Mouse (Mus musculus) hindbrain, embryonic 14.5 days (tissue): ENCODE data around the gene Zfp423. TPM values are rescaled to one million over a fixed set of nuclear protein-coding genes. Genes with fewer than 3 reads are reported as not detected.

Source experiments
- ATAC-seq: fragments of 200-750 bp; cut with Nextera tagmentation; 2 replicates; pipeline ENCODE4 v1.8.0; 2017; ENCODE audit warnings: moderate number of reproducible peaks, mild to moderate bottlenecking, moderate TSS enrichment, moderate library complexity; ENCODE audit not compliant: low FRiP score
- DNase-seq: peaks from one replicate; pipeline ENCODE4 v3.0.0-alpha.2; 2015; ENCODE audit warnings: low spot score
- H3K27ac ChIP-seq: fragments of 300-500 bp; sonication (generic); 2 replicates; pipeline ENCODE4 v1.5.1; 2014; ENCODE audit warnings: mild to moderate bottlenecking, moderate library complexity
- H3K27me3 ChIP-seq: fragments of 300-500 bp; sonication (generic); 2 replicates; pipeline ENCODE4 v1.6.1; 2014; ENCODE audit warnings: mild to moderate bottlenecking, low read length, mixed read lengths; ENCODE audit not compliant: control insufficient read depth, insufficient read depth
- H3K36me3 ChIP-seq: fragments of 300-500 bp; sonication (generic); replicated peaks from 2 replicates; pipeline ENCODE4 v1.6.1; 2014; ENCODE audit not compliant: control insufficient read depth, insufficient read depth
- H3K4me1 ChIP-seq: fragments of 300-500 bp; sonication (generic); replicated peaks from 2 replicates; pipeline ENCODE4 v1.6.1; 2014; ENCODE audit warnings: antibody characterized with exemption, low read length, mixed read lengths; ENCODE audit not compliant: control insufficient read depth, insufficient read depth
- H3K4me2 ChIP-seq: fragments of 300-500 bp; sonication (generic); replicated peaks from 2 replicates; pipeline ENCODE4 v1.6.1; 2014; ENCODE audit warnings: mild to moderate bottlenecking, moderate library complexity
- H3K4me3 ChIP-seq: fragments of 300-500 bp; sonication (generic); replicated peaks from 2 replicates; pipeline ENCODE4 v1.5.1; 2014; ENCODE audit warnings: mild to moderate bottlenecking, low read length
- H3K9ac ChIP-seq: fragments of 300-500 bp; sonication (generic); 2 replicates; pipeline ENCODE4 v1.6.1; 2014
- H3K9me3 ChIP-seq: fragments of 300-500 bp; sonication (generic); 2 replicates; pipeline ENCODE4 v1.6.1; 2016; ENCODE audit warnings: low read length; ENCODE audit not compliant: control insufficient read depth
- WGBS: fragments of 180-500 bp; shearing (Covaris S2); extraction: QIAGEN DNeasy Blood & Tissue Kit; methylation state at CpG from one replicate; pipeline ENCODE4 v1.1.7; 2014; 5-methylcytosine and 5-hydroxymethylcytosine counted together
- polyA plus RNA-seq: library from polyadenylated mRNA; unstranded; fragments of >200 nt; fragmentation: Nextera tagmentation; extraction: Ambion mirVana; gene quantifications from 2 replicates; pipeline ENCODE4 v1.2.1, GENCODE M21; 2014

The Zfp423 gene
- polyA plus RNA-seq, 1 experiment from 2014 or later = 42.3 TPM

- H3K4me1 ChIP-seq = peaks cover 60% of the 10 kb centered on the region
- H3K4me3 ChIP-seq = no peak overlapping the region
- H3K4me2 ChIP-seq = peak overlapping the region; percentile 2; the same call in 1 of the 2 replicates
- H3K9me3 ChIP-seq = no peaks in the 10 kb centered on the region
- DNase-seq = peak; percentile 70
- 11% methylated on average over 10 of the region's 10 CpGs for WGBS
- no peaks in the 10 kb centered on the region for H3K27me3 ChIP-seq
- H3K9ac ChIP-seq = peak overlapping the region; percentile 35; the same call in 1 of the 2 replicates
- H3K36me3 ChIP-seq = no peaks in the 10 kb centered on the region
- peak overlapping the region; percentile 87 for H3K27ac ChIP-seq
- peak; percentile 73 for ATAC-seq
Measured at GRCm38 (mm10) chr8:87702790-87703311, 256.5 kb downstream of the Zfp423 start.

- ATAC-seq = peak; percentile 51
- 29% methylated on average over 8 of the region's 8 CpGs for WGBS
- Histone ChIP-seq H3K4me2 (0 out of 2 replicates have a peak overlapping the region, but pooled peaks have one; percentile 16), H3K4me3 (no peak overlapping the region), H3K36me3 (no peaks in the 10 kb centered on the region), H3K9ac (no peak overlapping the region), H3K4me1 (peaks cover 57% of the 10 kb centered on the region), H3K27me3 (no peaks in the 10 kb centered on the region), H3K9me3 (no peaks in the 10 kb centered on the region), H3K27ac (peak overlapping the region; percentile 87)
- no peak for DNase-seq
Measured at GRCm38 (mm10) chr8:87702051-87702521, 257.3 kb downstream of the Zfp423 start.

GRCm38 (mm10) chr8:87701583-87701982, 257.8 kb downstream of the Zfp423 start:
- 52% methylated on average over 4 of the region's 4 CpGs for WGBS
- DNase-seq (no peak), ATAC-seq (no peak)
- no peak overlapping the region for H3K4me3 ChIP-seq
- H3K4me2 ChIP-seq = no peak overlapping the region
- no peaks in the 10 kb centered on the region for H3K36me3 ChIP-seq
- H3K9ac ChIP-seq = no peak overlapping the region
- no peaks in the 10 kb centered on the region for H3K27me3 ChIP-seq
- peaks cover 56% of the 10 kb centered on the region for H3K4me1 ChIP-seq
- peak overlapping the region; percentile 87 for H3K27ac ChIP-seq
- no peaks in the 10 kb centered on the region for H3K9me3 ChIP-seq

GRCm38 (mm10) chr8:87700321-87700720, 259.1 kb downstream of the Zfp423 start:
- ATAC-seq (no peak), DNase-seq (no peak)
- Histone ChIP-seq H3K4me2 (no peak overlapping the region), H3K9me3 (no peaks in the 10 kb centered on the region), H3K27me3 (no peaks in the 10 kb centered on the region), H3K4me3 (no peak overlapping the region), H3K4me1 (peaks cover 59% of the 10 kb centered on the region), H3K27ac (0 out of 2 replicates have a peak overlapping the region, but pooled peaks have one; percentile 32), H3K36me3 (no peaks in the 10 kb centered on the region), H3K9ac (no peak overlapping the region)
- WGBS = 76% methylated on average over 12 of the region's 12 CpGs

- Histone ChIP-seq H3K9ac (no peak overlapping the region), H3K4me2 (no peak overlapping the region), H3K4me1 (peaks cover 54% of the 10 kb centered on the region), H3K36me3 (no peaks in the 10 kb centered on the region), H3K27ac (no peak overlapping the region), H3K9me3 (no peaks in the 10 kb centered on the region), H3K4me3 (no peak overlapping the region), H3K27me3 (no peaks in the 10 kb centered on the region)
- no peak for DNase-seq
- no peak for ATAC-seq
- 26% methylated on average over 9 of the region's 9 CpGs for WGBS
Measured at GRCm38 (mm10) chr8:87697127-87697526, 262.3 kb downstream of the Zfp423 start.

GRCm38 (mm10) chr8:87693741-87694140, 265.7 kb downstream of the Zfp423 start:
- WGBS = 63% methylated on average over 4 of the region's 4 CpGs
- no peak overlapping the region for H3K4me2 ChIP-seq
- H3K27ac ChIP-seq = no peak overlapping the region
- ATAC-seq (no peak), DNase-seq (no peak)
- H3K4me1 ChIP-seq = peaks cover 70% of the 10 kb centered on the region
- no peaks in the 10 kb centered on the region for H3K27me3 ChIP-seq
- H3K36me3 ChIP-seq = no peaks in the 10 kb centered on the region
- no peak overlapping the region for H3K4me3 ChIP-seq
- no peak overlapping the region for H3K9ac ChIP-seq
- H3K9me3 ChIP-seq = no peaks in the 10 kb centered on the region

- Histone ChIP-seq H3K4me3 (no peak overlapping the region), H3K9ac (peak overlapping the region; percentile 53), H3K4me2 (peak overlapping the region; percentile 40), H3K27ac (peak overlapping the region; percentile 91), H3K27me3 (no peaks in the 10 kb centered on the region), H3K9me3 (no peaks in the 10 kb centered on the region), H3K4me1 (peaks cover 76% of the 10 kb centered on the region), H3K36me3 (no peaks in the 10 kb centered on the region)
- ATAC-seq (no peak), DNase-seq (peak; percentile 66)
- WGBS = 11% methylated on average over 28 of the region's 28 CpGs
Measured at GRCm38 (mm10) chr8:87690100-87691095, 269.0 kb downstream of the Zfp423 start.

GRCm38 (mm10) chr8:87689192-87689591, 270.2 kb downstream of the Zfp423 start:
- H3K36me3 ChIP-seq = no peaks in the 10 kb centered on the region
- H3K27me3 ChIP-seq = no peaks in the 10 kb centered on the region
- ATAC-seq = peak; percentile 12; the same call in 1 of the 2 replicates
- no peak overlapping the region for H3K4me3 ChIP-seq
- H3K9ac ChIP-seq = no peak overlapping the region
- 39% methylated on average over 6 of the region's 6 CpGs for WGBS
- no peak for DNase-seq
- H3K4me2 ChIP-seq = no peak overlapping the region
- no peaks in the 10 kb centered on the region for H3K9me3 ChIP-seq
- peaks cover 76% of the 10 kb centered on the region for H3K4me1 ChIP-seq
- H3K27ac ChIP-seq = peak overlapping the region; percentile 91

- Histone ChIP-seq H3K9me3 (no peaks in the 10 kb centered on the region), H3K4me2 (no peak overlapping the region), H3K27ac (peak overlapping the region; percentile 91), H3K4me3 (no peak overlapping the region), H3K27me3 (no peaks in the 10 kb centered on the region), H3K36me3 (no peaks in the 10 kb centered on the region), H3K9ac (no peak overlapping the region), H3K4me1 (peaks cover 76% of the 10 kb centered on the region)
- DNase-seq (no peak), ATAC-seq (no peak)
- 34% methylated on average over 4 of the region's 4 CpGs for WGBS
Measured at GRCm38 (mm10) chr8:87688348-87688747, 271.0 kb downstream of the Zfp423 start.
